Mouse (Mus musculus): ENCODE data around the gene Ahcyl2.
A peak's percentile ranks its signal among the peaks of the same experiment; 100 is the strongest.

Ahcyl2 gene

GRCm38 (mm10) chr6:29853900-29854390 is 86.1 kb downstream of the Ahcyl2 start:
- DNase-seq, result no peak

- no peak for DNase-seq
These were observed 90.8 kb downstream of the Ahcyl2 start for GRCm38 (mm10) chr6:29858619-29859018.

DNA sequence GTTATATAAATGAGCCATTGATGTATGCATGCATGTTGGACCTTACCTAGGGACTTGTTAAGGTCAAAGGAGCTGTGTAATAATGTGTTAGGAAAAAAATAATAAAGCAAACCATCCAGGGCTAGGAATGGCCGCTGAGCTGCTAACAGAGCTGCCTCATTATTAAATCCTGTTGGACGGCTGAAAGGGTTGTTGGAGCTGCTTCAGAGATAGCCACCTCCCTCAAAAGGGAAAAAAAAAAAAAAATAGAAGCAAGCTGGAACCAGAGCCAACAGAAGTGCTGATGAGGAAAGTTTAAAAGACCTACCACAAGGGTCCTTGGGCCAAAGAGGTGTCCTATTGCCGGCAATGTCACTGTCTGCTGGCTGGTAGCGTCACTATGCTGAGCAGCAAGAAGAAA is 91.5 kb downstream of the Ahcyl2 start:
- DNase-seq, result no peak

DNA sequence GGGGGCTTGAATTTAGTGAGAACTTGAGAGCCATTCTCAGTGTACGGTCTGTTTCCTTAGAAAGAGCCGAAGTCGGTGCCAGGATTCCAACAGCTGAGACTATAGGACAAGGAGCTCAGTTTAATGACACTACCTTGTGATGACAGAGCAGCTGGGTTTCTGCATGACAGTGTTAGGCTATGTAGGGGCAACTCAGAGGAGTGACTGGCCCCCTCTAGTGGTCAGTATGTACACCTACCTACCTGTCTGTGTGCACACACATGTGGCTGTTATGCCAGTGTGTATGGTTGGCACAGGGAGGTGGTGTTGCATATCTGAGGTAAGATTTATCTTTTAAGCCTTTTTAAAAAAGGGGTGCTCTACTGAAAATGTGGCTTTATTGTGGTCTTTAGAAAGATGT is 92.4 kb downstream of the Ahcyl2 start:
- no peak for DNase-seq

DNA sequence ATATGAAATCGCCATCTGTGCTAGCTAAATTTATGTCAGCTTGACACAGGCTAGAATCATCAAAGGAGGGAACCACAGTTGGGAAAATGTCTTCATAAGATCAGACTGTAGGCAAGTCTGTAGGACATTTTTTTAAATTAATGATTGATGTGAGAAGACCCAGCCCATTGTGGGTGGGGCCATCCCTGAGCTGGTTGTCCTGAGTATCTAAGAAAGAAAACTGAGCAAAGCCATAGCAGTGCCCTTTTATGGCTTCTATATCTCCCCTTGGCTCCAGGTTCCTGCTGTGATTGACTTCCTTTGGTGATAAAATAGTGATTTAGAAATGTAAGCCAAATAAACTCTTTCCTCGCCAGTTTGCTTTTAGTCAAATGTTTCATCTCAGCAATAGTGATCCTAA is 97.1 kb downstream of the Ahcyl2 start:
- no peak for DNase-seq

- no peak for DNase-seq
These were observed 99.3 kb downstream of the Ahcyl2 start for GRCm38 (mm10) chr6:29866935-29867724.

DNA sequence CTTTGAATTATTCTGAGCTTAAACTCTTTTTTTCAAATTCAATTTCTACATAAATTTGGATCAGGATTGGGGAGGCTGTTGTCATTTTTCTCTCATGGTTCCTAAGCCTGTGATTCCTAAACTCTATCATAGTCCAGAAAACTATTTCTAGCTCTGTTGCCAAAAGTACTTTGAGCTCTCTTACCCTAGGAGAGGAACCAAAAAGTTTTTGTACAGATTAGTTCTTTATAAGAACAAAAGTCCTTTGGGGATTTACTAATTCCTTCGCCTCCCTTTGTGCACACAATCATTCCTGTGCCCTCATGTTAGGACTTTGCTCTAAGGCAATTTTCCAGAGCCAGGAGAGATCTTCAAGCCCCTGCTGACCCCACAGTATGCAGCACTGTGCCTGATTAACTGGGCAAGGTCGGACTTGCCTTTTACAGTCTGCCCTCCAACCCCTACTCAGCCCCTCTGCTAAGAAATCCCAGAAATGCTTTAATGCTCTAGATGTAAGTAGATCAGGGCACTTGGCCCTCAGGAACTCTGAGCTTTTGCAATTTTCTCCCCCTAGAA is 100.6 kb downstream of the Ahcyl2 start:
- no peak for DNase-seq

DNA sequence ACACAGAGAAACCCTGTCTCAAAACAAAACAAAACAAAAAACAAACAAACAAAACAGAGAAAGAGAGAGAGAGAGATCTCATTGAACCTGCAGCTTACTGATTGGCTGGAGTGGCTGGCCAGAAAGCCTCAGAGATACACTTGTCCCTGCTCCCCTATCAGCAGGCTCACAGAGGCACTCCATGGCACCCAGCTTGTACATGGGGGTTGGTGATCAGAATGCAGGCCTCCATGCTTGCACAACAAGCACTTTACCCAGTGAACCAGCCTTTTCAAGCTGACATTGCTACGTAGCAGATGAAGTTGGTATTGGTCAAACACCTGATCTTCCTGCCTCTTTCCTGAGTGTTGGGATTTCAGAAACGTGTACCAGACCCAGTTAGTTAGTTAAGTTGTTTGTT is 105.8 kb downstream of the Ahcyl2 start:
- DNase-seq, result no peak

DNA sequence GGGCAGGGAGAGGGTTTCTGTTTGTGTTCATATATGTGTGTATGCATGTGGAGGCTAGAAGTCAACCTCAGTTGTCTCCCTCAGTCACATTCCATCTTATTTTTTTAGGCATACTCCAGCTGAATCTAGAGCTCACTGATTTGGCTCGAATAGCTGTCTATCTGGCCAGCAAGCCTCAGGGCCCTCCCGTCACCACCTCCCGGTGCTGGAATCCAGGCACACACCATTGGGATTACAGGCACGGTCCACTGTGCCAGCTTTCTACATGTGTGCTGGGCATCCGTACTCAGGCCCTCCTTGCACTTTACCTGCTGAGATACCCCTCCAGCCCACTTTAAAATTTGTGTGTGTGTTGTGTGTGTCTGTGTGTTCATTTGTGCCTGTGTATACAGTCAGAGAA is 107.8 kb downstream of the Ahcyl2 start:
- DNase-seq, result no peak

DNA sequence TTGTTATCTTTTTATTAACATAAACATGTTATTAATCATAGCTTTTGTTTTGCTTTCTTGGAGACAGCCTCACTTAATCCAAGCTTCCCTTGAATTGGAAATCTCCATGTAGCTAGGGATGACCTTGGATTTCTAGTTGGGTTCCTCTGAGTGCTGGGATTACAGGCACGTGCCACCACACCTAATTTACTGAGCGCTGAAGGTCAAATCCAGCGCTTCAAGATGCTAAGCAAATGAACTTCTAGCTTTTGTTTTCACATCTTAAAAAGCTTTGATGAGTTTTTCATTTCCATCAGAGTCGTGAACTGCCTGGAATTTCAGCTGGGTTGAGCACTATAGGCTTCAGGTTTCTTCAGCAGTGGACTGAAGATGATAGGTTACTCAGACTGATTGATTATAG is 109.0 kb downstream of the Ahcyl2 start:
- no peak for DNase-seq

DNA sequence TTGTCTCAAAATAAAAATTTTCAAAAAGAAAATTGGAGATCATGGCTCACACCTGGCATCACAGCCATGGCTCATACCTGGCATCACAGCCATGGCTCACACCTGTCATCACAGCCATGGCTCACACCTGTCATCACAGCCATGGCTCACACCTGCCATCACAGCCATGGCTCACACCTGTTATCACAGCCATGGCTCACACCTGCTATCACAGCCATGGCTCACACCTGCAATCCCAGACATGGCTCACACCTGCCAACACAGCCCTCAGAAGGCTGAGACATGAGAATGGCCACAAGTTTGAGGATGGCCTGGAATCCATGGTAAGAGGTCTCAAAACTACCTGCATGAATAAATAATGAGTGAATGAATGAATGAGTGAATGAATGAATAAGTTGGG is 111.8 kb downstream of the Ahcyl2 start:
- no peak for DNase-seq

DNA sequence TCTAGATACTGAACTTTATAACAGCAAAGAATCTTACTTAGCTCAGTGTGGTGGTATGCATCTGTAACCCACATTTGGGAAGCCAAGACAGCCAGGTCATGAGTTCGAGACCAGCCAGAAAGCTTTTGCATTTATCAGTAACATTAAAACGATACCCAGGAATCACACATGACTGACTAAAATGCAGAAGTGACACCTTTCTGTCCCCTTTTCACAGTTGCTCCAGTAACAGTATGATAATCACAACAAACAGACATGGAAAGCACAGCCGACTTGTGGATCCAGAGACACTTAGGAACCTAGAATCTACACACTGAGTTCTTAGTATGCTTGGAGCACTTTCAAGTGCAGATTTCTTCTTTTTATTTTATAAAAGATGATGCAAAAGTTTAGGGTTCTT is 113.0 kb downstream of the Ahcyl2 start:
- no peak for DNase-seq

- no peak for DNase-seq
These were observed 114.1 kb downstream of the Ahcyl2 start for GRCm38 (mm10) chr6:29881936-29882335.

GRCm38 (mm10) chr6:29882870-29883269 is 115.1 kb downstream of the Ahcyl2 start:
- DNase-seq, result no peak

DNA sequence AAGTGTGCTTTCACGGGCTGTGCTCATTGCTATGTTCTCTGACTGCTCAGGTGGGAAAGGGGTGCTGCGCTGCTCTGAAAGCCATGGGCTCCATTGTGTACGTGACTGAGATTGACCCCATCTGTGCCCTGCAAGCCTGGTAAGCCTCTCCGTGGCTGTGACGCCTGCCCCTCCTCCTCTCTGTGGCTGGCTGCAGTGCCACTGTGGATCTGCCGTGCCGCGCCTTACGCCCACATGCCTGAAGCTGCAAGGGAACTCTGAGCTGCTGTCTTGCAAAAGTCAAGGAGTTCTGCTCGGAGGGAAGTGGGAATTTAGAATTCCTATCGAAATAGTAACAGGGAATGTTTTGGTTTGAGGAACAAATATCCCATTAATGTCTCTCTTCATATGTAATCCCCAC is 123.3 kb downstream of the Ahcyl2 start:
- peak; percentile 32 for DNase-seq

DNA sequence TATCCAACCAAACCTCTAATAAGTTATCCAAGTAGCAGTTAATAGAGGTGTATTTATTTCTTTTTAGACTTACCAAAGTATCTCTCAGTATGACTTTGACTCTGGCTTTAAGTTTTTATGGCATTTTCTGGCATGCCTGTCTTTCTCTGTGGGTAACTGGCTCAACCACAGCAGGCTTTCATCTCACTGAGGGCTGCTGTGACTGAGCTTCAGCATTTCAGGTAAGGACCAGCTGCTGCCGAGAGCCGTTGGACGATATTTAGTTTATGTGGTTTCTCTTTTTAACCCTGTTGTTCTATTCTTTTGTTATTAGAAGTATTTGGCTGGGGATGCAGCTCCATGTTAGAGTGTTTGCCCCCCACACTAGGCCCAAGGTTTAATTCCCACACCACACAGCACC is 129.2 kb downstream of the Ahcyl2 start:
- no peak for DNase-seq

GRCm38 (mm10) chr6:29901450-29901849 is 133.6 kb downstream of the Ahcyl2 start:
- no peak for DNase-seq

- DNase-seq, result no peak
These were observed 134.4 kb downstream of the Ahcyl2 start for GRCm38 (mm10) chr6:29902256-29902655.

- DNase-seq, result no peak
These were observed 135.6 kb downstream of the Ahcyl2 start for GRCm38 (mm10) chr6:29903343-29903914.

- no peak for DNase-seq
These were observed 136.5 kb downstream of the Ahcyl2 start for GRCm38 (mm10) chr6:29904281-29904680.

- no peak for DNase-seq
These were observed 142.8 kb downstream of the Ahcyl2 start for GRCm38 (mm10) chr6:29910631-29911030.

DNA sequence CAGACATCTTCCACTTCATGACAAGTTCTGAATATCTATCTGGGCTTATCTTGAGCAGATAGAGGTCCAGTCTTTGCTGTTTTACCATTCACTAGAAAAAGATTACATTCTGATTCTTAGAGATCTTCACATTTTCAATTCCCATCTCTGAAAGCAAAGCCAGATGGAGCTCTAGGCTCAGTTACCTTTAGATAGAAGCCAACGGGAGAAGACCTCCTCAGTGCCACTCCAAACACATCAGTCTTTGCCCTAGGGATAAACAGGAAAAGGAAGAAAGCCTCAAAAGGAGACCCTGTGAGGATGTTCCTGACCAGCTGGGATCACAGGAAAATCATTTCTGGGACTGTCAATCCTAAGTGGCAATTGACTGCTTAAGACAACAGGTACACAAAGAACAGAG is 145.9 kb downstream of the Ahcyl2 start:
- DNase-seq, result no peak

DNA sequence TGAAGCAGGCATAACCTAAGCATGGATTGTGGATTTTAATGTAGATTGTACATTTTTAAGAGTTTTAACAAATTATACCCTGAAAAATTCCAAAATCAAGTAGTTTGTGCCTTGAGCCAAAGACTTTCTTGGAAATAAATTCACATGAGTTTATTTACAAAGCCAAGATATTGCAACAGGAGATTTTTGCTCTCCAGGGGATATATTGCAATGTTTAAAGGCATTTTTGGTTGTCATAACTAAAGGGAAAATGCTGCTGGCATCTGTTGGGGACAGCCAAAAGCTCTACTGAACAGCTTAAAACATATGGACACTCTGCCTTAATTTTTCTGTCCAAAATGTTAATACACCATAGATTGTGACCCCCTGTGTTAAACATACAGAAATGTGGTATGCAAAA is 146.3 kb downstream of the Ahcyl2 start:
- no peak for DNase-seq

GRCm38 (mm10) chr6:29915836-29916235 is 148.0 kb downstream of the Ahcyl2 start:
- no peak for DNase-seq

Measured in right cerebral cortex, postnatal 25 days (tissue).